In genomic region chr12:111419918-111420317, GRCm38 (mm10) we compare ENCODE assay signal across 14 mouse cellular contexts. TPM values are rescaled to one million over a fixed set of nuclear protein-coding genes. Genes with fewer than 3 reads are reported as not detected.
"Had no signal": no experiment of that assay in that cellular context is flagged by ENCODE, and none has a peak within 500 bp of the region (broad histone marks: within the 10 kb centered on the region; RNA-seq: fewer than 3 reads in every experiment).

No protein-coding gene starts in this region.

- H3K27ac ChIP-seq: kidney, postnatal 0 days; layer of hippocampus, adult 2 months; limb, embryonic 12.5 days; lung, embryonic 15.5 days; macrophage; midbrain, embryonic 13.5 days had no signal

- H3K36me3 ChIP-seq: limb, embryonic 12.5 days; lung, embryonic 15.5 days; midbrain, embryonic 13.5 days had no signal

- H3K4me3 ChIP-seq: layer of hippocampus, adult 2 months; limb, embryonic 12.5 days; lung, embryonic 15.5 days; midbrain, embryonic 13.5 days had no signal

- H3K9ac ChIP-seq: limb, embryonic 12.5 days; lung, embryonic 15.5 days; midbrain, embryonic 13.5 days had no signal

- H3K9me3 ChIP-seq: limb, embryonic 12.5 days; lung, embryonic 15.5 days; midbrain, embryonic 13.5 days had no signal

- H3K4me2 ChIP-seq: limb, embryonic 12.5 days; lung, embryonic 15.5 days; midbrain, embryonic 13.5 days had no signal

- DNase-seq: kidney, adult 11 months; kidney, adult 9 months; kidney, postnatal 4 days; lung, postnatal 14 days; right cerebral cortex, postnatal 14 days; thymus, postnatal 36 days had no signal

- ATAC-seq: midbrain, embryonic 13.5 days had no signal

RNA-seq across cellular contexts. Expression of gene Lbhd2, which starts 13.3 kb away (rescaled TPM):
- total RNA-seq: liver, adult 2 months had no signal
- polyA plus RNA-seq: liver, adult 2 months; macrophage; midbrain, embryonic 13.5 days had no signal

RNA-seq across cellular contexts. Expression of gene Tnfaip2, which starts 22.4 kb away (rescaled TPM):
- polyA plus RNA-seq: neural tube, embryonic 14.5 days had no signal
